Mouse (Mus musculus): ENCODE data around the gene Tmem109. TPM values are rescaled to one million over a fixed set of nuclear protein-coding genes. Genes with fewer than 3 reads are reported as not detected.

The Tmem109 gene
- 167 and 179 TPM in 2 replicates for polyA plus RNA-seq (2015; fragmentation: Nextera tagmentation; extraction: Ambion mirVana)

GRCm38 (mm10) chr19:10881426-10882154, at the start of gene Tmem109:
Gene Tmem109, minus strand, starts transcription at chr19:10882001.

GRCm38 (mm10) chr19:10920532-10920931, 38.7 kb upstream of the Tmem109 start, which contains the start of gene Zp1:
Gene Zp1, minus strand, starts transcription at chr19:10920632.

GRCm38 (mm10) chr19:10895016-10895528, 13.3 kb upstream of the Tmem109 start, which contains the start of gene Prpf19:
Gene Prpf19, plus strand, starts transcription at chr19:10895231.

GRCm38 (mm10) chr19:10869886-10870527, 11.8 kb downstream of the Tmem109 start, which contains the start of gene Tmem132a:
Gene Tmem132a, minus strand, starts transcription at chr19:10869940.

GRCm38 (mm10) chr19:10839010-10839892, 42.5 kb downstream of the Tmem109 start, which contains the start of gene Slc15a3:
Gene Slc15a3, plus strand, starts transcription at chr19:10839727.

GRCm38 (mm10) chr19:10829436-10830175, 52.2 kb downstream of the Tmem109 start, which contains the start of gene Cd6:
Gene Cd6, minus strand, starts transcription at chr19:10830058.

Other genes with a start within 250 kb of the Tmem109 start
- 0.17 and 0.28 TPM in 2 replicates for gene Vwce, start 247.8 kb downstream of the Tmem109 start, polyA plus RNA-seq (2015; fragmentation: Nextera tagmentation; extraction: Ambion mirVana)
- 0.40 TPM in 1 of 2 replicates, not detected in the other for gene Pga5, start 203.9 kb downstream of the Tmem109 start, polyA plus RNA-seq (2015; fragmentation: Nextera tagmentation; extraction: Ambion mirVana)
- gene Vps37c, start 193.3 kb downstream of the Tmem109 start, polyA plus RNA-seq (2015; fragmentation: Nextera tagmentation; extraction: Ambion mirVana) = 21.6 and 22.5 TPM in 2 replicates
- 0.19 TPM in 2 replicates for gene Cd5, start 143.0 kb downstream of the Tmem109 start, polyA plus RNA-seq (2015; fragmentation: Nextera tagmentation; extraction: Ambion mirVana)
- 0.17 TPM in 1 of 2 replicates, not detected in the other for gene Cd6, start 51.9 kb downstream of the Tmem109 start, polyA plus RNA-seq (2015; fragmentation: Nextera tagmentation; extraction: Ambion mirVana)
- 0.48 and 0.59 TPM in 2 replicates for gene Slc15a3, start 42.3 kb downstream of the Tmem109 start, polyA plus RNA-seq (2015; fragmentation: Nextera tagmentation; extraction: Ambion mirVana)
- 23.7 and 25.7 TPM in 2 replicates for gene Tmem132a, start 12.1 kb downstream of the Tmem109 start, polyA plus RNA-seq (2015; fragmentation: Nextera tagmentation; extraction: Ambion mirVana)
- gene Prpf19, start 13.2 kb upstream of the Tmem109 start, polyA plus RNA-seq (2015; fragmentation: Nextera tagmentation; extraction: Ambion mirVana) = 52.8 and 52.9 TPM in 2 replicates
- 1.6 and 1.8 TPM in 2 replicates for gene Zp1, start 38.6 kb upstream of the Tmem109 start, polyA plus RNA-seq (2015; fragmentation: Nextera tagmentation; extraction: Ambion mirVana)
- gene Ptgdr2, start 55.2 kb upstream of the Tmem109 start, polyA plus RNA-seq (2015; fragmentation: Nextera tagmentation; extraction: Ambion mirVana) = 0.09 and 0.11 TPM in 2 replicates
- 31.4 and 33.0 TPM in 2 replicates for gene Ccdc86, start 67.3 kb upstream of the Tmem109 start, polyA plus RNA-seq (2015; fragmentation: Nextera tagmentation; extraction: Ambion mirVana)
- 0.26 and 0.83 TPM in 2 replicates for gene Ms4a10, start 92.7 kb upstream of the Tmem109 start, polyA plus RNA-seq (2015; fragmentation: Nextera tagmentation; extraction: Ambion mirVana)
- gene Ms4a15, start 111.2 kb upstream of the Tmem109 start, polyA plus RNA-seq (2015; fragmentation: Nextera tagmentation; extraction: Ambion mirVana) = not detected in 2 replicates
- gene Ms4a18, start 136.0 kb upstream of the Tmem109 start, polyA plus RNA-seq (2015; fragmentation: Nextera tagmentation; extraction: Ambion mirVana) = not detected in 2 replicates
- 0.49 TPM in 1 of 2 replicates, not detected in the other for gene Ms4a8a, start 199.1 kb upstream of the Tmem109 start, polyA plus RNA-seq (2015; fragmentation: Nextera tagmentation; extraction: Ambion mirVana)
- gene 1700017D01Rik, start 248.9 kb upstream of the Tmem109 start, polyA plus RNA-seq (2015; fragmentation: Nextera tagmentation; extraction: Ambion mirVana) = not detected in 2 replicates